ENCODE assay signal across 18 mouse cellular contexts in the genomic region with DNA sequence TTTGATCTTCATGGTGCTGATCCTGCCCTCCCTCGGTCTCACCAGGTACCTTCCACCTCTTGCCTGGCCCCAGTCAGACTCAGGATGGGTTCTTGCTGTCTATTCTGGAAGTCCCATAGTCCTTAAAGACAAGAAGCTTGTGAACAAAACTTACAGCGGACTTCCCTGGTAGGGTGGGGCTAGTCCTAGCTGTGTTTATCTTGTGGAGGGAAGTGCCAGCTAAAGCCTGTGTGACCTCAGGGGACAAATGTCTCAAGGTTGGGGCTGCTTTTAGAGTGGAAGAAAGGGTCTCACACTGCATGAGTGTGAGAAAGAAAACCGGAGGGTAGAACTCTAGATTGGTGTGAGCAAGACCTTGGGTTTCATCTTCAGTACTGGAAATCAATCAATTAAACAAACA. TPM values are rescaled to one million over a fixed set of nuclear protein-coding genes. Genes with fewer than 3 reads are reported as not detected.
"Had no signal": no experiment of that assay in that cellular context is flagged by ENCODE, and none has a peak within 500 bp of the region (broad histone marks: within the 10 kb centered on the region; RNA-seq: fewer than 3 reads in every experiment).

No protein-coding gene starts in this region.

- H3K9ac ChIP-seq: heart, embryonic 13.5 days; heart, embryonic 15.5 days; hindbrain, embryonic 13.5 days; hindbrain, embryonic 15.5 days; kidney, embryonic 15.5 days; limb, embryonic 12.5 days; liver, embryonic 13.5 days; liver, embryonic 15.5 days had no signal

- DNase-seq: gastrocnemius, postnatal 10 days; kidney, adult 9 months; layer of hippocampus, adult 9-11 months; layer of hippocampus, postnatal 36 days; liver; liver, embryonic 13.5 days had no signal

- H3K4me1 ChIP-seq: hindbrain, embryonic 13.5 days; hindbrain, embryonic 15.5 days; limb, embryonic 10.5 days; limb, embryonic 12.5 days; liver, embryonic 13.5 days; liver, embryonic 15.5 days had no signal

- H3K4me3 ChIP-seq: heart, embryonic 13.5 days; heart, embryonic 15.5 days; hindbrain, embryonic 13.5 days; hindbrain, embryonic 15.5 days; kidney, embryonic 15.5 days; limb, embryonic 10.5 days; limb, embryonic 12.5 days; liver, embryonic 13.5 days; liver, embryonic 15.5 days had no signal

- H3K9me3 ChIP-seq: heart, embryonic 13.5 days; heart, embryonic 15.5 days; hindbrain, embryonic 13.5 days; hindbrain, embryonic 15.5 days; kidney, embryonic 15.5 days; limb, embryonic 10.5 days; limb, embryonic 12.5 days; liver, embryonic 13.5 days; liver, embryonic 15.5 days had no signal

- H3K27ac ChIP-seq: heart, embryonic 13.5 days; heart, embryonic 15.5 days; hindbrain, embryonic 13.5 days; hindbrain, embryonic 15.5 days; hindbrain, postnatal 0 days; kidney, embryonic 15.5 days; limb, embryonic 10.5 days; limb, embryonic 12.5 days; liver, embryonic 13.5 days; liver, embryonic 15.5 days had no signal

- ATAC-seq: hindbrain, postnatal 0 days; intestine, embryonic 16.5 days had no signal

- H3K27me3 ChIP-seq: heart, embryonic 13.5 days; heart, embryonic 15.5 days; hindbrain, embryonic 13.5 days; hindbrain, embryonic 15.5 days; kidney, embryonic 15.5 days; limb, embryonic 12.5 days; liver, embryonic 13.5 days; liver, embryonic 15.5 days had no signal

- H3K4me2 ChIP-seq: heart, embryonic 11.5 days; heart, embryonic 13.5 days; heart, embryonic 15.5 days; hindbrain, embryonic 13.5 days; hindbrain, embryonic 15.5 days; kidney, embryonic 15.5 days; limb, embryonic 12.5 days; liver, embryonic 11.5 days; liver, embryonic 13.5 days; liver, embryonic 15.5 days had no signal

- H3K36me3 ChIP-seq: hindbrain, embryonic 13.5 days; hindbrain, embryonic 15.5 days had no signal

RNA-seq across cellular contexts. Expression of a gene that starts 31.0 kb away (rescaled TPM):
- total RNA-seq: hindbrain, postnatal 0 days had no signal
